Mouse (Mus musculus) heart, embryonic 13.5 days (tissue): ENCODE measurements around the gene Snx4. TPM values are rescaled to one million over a fixed set of nuclear protein-coding genes. Genes with fewer than 3 reads are reported as not detected.
"Not testable (repeated sequence)": the region's sequence is repeated elsewhere in the genome, so short reads cannot be mapped to it uniquely, and the experiment has no call there.

ENCODE experiments used
- ATAC-seq: fragments of 200-750 bp; cut with Nextera tagmentation; 2 replicates; pipeline ENCODE4 v1.8.0; 2017; ENCODE audit warnings: moderate TSS enrichment; ENCODE audit not compliant: insufficient number of reproducible peaks, low FRiP score, low TSS enrichment; ENCODE audit errors: extremely low read depth
- H3K27ac ChIP-seq: fragments of 300-500 bp; sonication (generic); replicated peaks from 2 replicates; pipeline ENCODE4 v1.5.1; 2015; ENCODE audit warnings: moderate library complexity, mild to moderate bottlenecking, inconsistent platforms
- H3K27me3 ChIP-seq: fragments of 300-500 bp; sonication (generic); replicated peaks from 2 replicates; pipeline ENCODE4 v1.6.1; 2015; ENCODE audit warnings: mild to moderate bottlenecking, inconsistent platforms
- H3K36me3 ChIP-seq: fragments of 300-500 bp; sonication (generic); 2 replicates; pipeline ENCODE4 v1.6.1; 2015; ENCODE audit warnings: mild to moderate bottlenecking, inconsistent platforms
- H3K4me1 ChIP-seq: fragments of 300-500 bp; sonication (generic); 2 replicates; pipeline ENCODE4 v1.6.1; 2015; ENCODE audit warnings: inconsistent platforms
- H3K4me2 ChIP-seq: fragments of 300-500 bp; sonication (generic); 2 replicates; pipeline ENCODE4 v1.6.1; 2015; ENCODE audit warnings: inconsistent platforms, mild to moderate bottlenecking, moderate library complexity
- H3K4me3 ChIP-seq: fragments of 300-500 bp; sonication (generic); 2 replicates; pipeline ENCODE4 v1.5.1; 2015; ENCODE audit warnings: moderate library complexity, mild to moderate bottlenecking, inconsistent platforms
- H3K9ac ChIP-seq: fragments of 300-500 bp; sonication (generic); 2 replicates; pipeline ENCODE4 v1.6.1; 2015; ENCODE audit warnings: inconsistent platforms, mild to moderate bottlenecking, moderate library complexity
- H3K9me3 ChIP-seq: fragments of 300-500 bp; sonication (generic); 2 replicates; pipeline ENCODE4 v1.6.1; 2016; ENCODE audit warnings: inconsistent platforms
- WGBS: fragments of 180-500 bp; shearing (Covaris S2); methylation state at CpG from one replicate; pipeline ENCODE4 v1.1.7; 2015; ENCODE audit warnings: mixed read lengths; 5-methylcytosine and 5-hydroxymethylcytosine counted together
- polyA plus RNA-seq: library from polyadenylated mRNA; unstranded; fragments of >200 nt; fragmentation: Nextera tagmentation; extraction: Ambion mirVana; gene quantifications from 2 replicates; pipeline ENCODE4 v1.2.1, GENCODE M21; 2015

Snx4 gene
- 68.7 and 73.3 TPM in 2 replicates for polyA plus RNA-seq

DNA sequence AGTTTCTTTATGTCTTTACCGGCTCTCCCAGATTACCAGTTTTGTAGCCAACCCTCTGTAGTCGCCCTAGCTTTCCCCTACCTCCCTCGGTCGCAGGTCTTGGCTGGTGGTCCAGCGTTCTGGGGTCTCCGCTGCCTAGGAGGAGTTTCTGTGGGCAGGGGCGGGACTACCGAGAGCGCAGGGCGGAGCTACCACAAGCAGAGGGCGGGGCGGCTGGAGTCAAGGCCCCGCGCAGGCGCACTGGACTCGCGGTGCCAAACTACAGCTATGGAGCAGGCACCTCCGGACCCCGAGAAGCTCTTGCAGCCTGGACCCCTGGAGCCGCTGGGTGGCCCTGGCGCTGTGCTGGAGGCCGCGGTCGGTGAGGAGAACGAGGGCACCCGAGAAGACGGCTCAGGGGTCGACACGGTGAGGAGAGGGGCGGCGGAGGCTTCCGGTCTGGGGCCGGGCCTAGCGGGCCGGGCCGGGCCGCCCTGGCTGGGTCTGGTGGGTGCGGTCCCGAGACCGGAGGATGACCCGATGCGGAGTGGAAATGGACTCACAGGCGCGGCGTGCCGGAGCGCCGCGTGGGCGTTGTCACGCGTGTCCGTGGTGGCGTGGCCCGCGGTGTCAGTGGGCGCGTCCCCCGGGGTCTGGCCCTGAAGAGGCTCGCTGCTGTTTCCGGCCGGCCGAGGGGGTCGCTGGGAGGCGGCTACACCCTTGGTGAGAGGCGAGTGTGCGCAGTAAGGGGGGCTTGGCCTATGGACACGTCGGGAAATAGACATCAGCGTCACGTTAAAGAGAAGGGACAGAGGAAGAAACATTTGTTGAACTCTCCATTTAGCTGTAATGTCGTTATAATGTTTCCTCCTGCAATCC is at the start of gene Snx4:
TSS of gene Snx4 (plus strand) at position 249 of the 858 bp plus-strand sequence.
- H3K4me2 ChIP-seq, result peak within 1 kb of the TSS; percentile 83
- peaks cover 9% of the 10 kb centered on the region; the same call in 1 of the 2 replicates for H3K36me3 ChIP-seq
- no peaks in the 10 kb centered on the region for H3K9me3 ChIP-seq
- peaks cover 35% of the 10 kb centered on the region for H3K4me1 ChIP-seq
- H3K9ac ChIP-seq, result peak within 1 kb of the TSS; percentile 98
- peak; percentile 88 for ATAC-seq
- peak within 1 kb of the TSS; percentile 89 for H3K27ac ChIP-seq
- WGBS, result under 1% methylated on average over 72 of the region's 72 CpGs
- no peaks in the 10 kb centered on the region for H3K27me3 ChIP-seq
- H3K4me3 ChIP-seq, result peak within 1 kb of the TSS; percentile 96

DNA sequence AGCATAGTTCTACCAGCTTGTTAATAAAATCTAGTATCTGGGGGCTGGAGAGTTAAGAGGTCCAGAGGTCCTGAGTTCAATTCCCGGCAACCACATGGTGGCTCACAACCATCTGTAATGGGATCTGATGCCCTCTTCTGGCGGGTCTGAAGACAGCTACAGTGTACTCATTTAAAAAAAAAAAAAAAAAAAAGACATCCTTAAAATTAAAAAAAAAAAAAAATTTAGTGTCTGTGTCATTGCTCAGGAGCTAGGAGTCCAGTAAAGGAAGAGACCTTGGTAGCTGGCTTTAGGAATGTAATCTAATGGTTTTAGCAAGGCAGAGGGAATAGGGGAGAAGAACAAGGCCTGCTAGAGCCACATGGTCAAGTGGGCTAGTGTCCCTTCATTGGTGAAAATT is 40.4 kb upstream of the Snx4 start:
- no peak for ATAC-seq
- H3K9ac ChIP-seq, result no peak overlapping the region
- WGBS, result 65% methylated on average over 2 of the region's 2 CpGs
- no peak overlapping the region for H3K4me3 ChIP-seq
- H3K9me3 ChIP-seq, result 0 out of 2 replicates have a peak, but pooled peaks cover 2% of the 10 kb centered on the region
- no peaks in the 10 kb centered on the region for H3K4me1 ChIP-seq
- peaks cover 76% of the 10 kb centered on the region for H3K36me3 ChIP-seq
- H3K4me2 ChIP-seq, result no peak overlapping the region
- H3K27me3 ChIP-seq, result no peaks in the 10 kb centered on the region
- no peak overlapping the region for H3K27ac ChIP-seq

DNA sequence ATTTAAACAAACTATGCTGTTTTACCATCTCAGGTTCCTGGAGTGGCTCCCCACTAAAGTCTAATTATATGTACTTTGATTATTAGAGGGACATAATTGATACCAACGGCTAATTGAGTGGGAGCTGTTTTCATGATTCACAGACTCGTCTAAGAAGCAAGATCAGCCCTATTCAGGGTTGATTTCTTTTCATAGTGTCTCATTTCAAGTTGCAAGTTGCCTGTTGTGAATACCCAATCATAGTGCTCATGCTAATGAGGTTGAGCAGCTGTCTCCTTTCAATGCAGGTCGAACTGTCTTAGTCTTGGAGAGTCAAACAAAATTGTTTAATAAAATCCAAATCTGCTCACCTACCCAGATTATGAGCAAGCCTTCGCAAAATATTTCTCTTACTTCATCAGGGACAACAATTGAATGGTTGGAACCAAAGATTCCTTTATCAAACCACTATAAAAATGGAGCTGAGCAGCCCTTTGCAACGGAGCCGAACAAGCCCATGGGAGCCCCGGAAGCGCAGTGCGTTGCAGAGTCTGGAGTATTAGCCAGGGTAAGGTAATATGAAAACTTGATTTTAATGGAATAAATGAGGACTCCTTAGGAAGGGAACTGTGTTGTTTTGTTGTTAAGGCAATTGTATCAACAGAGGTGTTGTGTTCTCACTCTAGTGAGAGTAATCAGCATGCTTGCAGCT is 34.8 kb upstream of the Snx4 start:
- no peaks in the 10 kb centered on the region for H3K27me3 ChIP-seq
- H3K4me2 ChIP-seq, result no peak overlapping the region
- no peak overlapping the region for H3K4me3 ChIP-seq
- peaks cover 68% of the 10 kb centered on the region for H3K36me3 ChIP-seq
- no peak overlapping the region for H3K9ac ChIP-seq
- peaks cover 7% of the 10 kb centered on the region; the same call in 1 of the 2 replicates for H3K4me1 ChIP-seq
- WGBS, result 84% methylated on average over 9 of the region's 9 CpGs
- no peak for ATAC-seq
- H3K9me3 ChIP-seq, result no peaks in the 10 kb centered on the region
- no peak overlapping the region for H3K27ac ChIP-seq

DNA sequence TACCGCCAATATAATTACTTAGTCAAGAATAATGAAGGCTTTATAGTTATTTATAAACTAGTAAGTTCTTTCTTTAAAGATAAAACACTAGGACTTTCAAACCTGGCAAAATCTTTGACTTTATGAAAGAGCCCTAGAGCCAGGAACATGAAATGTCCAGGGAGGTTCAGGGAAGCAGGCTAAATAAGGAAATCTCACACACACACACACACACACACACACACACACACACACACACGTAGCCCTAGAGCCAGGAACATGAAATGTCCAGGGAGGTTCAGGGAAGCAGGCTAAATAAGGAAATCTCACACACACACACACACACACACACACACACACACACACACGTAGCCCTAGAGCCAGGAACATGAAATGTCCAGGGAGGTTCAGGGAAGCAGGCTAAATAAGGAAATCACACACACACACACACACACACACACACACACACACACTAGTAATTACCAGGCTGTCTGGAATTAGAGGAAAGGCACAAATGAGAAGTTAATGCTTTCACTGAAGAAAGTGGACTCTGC is 33.6 kb upstream of the Snx4 start:
- not testable (repeated sequence) for H3K9me3 ChIP-seq, H3K4me1 ChIP-seq, H3K4me3 ChIP-seq, H3K9ac ChIP-seq, H3K27me3 ChIP-seq, H3K4me2 ChIP-seq, ATAC-seq
- peaks cover 61% of the 10 kb centered on the region for H3K36me3 ChIP-seq
- H3K27ac ChIP-seq, result peak overlapping the region; percentile 66
- WGBS, result 32% methylated on average over 3 of the region's 3 CpGs

- Histone ChIP-seq H3K27me3 (no peaks in the 10 kb centered on the region), H3K4me1 (no peaks in the 10 kb centered on the region), H3K4me3 (no peak overlapping the region), H3K4me2 (no peak overlapping the region), H3K36me3 (peaks cover 72% of the 10 kb centered on the region), H3K9ac (no peak overlapping the region), H3K9me3 (no peaks in the 10 kb centered on the region), H3K27ac (no peak overlapping the region)
- ATAC-seq, result no peak
- 89% methylated on average over 3 of the region's 3 CpGs for WGBS
These were observed 28.8 kb upstream of the Snx4 start for GRCm38 (mm10) chr16:33222482-33222881.

DNA sequence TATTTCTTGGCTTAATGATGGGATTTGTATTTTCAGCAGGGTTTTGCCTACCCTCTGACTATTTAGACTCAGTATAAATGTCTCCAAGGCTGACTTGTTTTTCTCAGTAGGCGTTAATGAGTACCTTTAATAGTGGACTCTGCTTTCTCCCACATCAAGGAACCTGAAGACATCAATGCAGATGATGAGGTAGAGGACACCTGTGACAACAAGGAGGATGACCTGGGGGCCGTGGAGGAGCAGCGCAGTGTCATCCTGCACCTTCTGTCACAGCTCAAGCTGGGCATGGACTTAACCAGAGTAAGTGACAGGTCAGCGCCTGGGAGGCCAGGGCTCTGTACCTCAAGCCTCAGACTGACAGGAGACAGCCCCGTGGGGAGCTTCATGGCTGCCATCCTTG is 26.9 kb upstream of the Snx4 start:
- H3K4me3 ChIP-seq, result no peak overlapping the region
- no peak overlapping the region for H3K27ac ChIP-seq
- no peak overlapping the region for H3K9ac ChIP-seq
- H3K9me3 ChIP-seq, result no peaks in the 10 kb centered on the region
- H3K27me3 ChIP-seq, result no peaks in the 10 kb centered on the region
- peaks cover 79% of the 10 kb centered on the region for H3K36me3 ChIP-seq
- no peak overlapping the region for H3K4me2 ChIP-seq
- WGBS, result 86% methylated on average over 5 of the region's 5 CpGs
- no peaks in the 10 kb centered on the region for H3K4me1 ChIP-seq
- no peak for ATAC-seq

DNA sequence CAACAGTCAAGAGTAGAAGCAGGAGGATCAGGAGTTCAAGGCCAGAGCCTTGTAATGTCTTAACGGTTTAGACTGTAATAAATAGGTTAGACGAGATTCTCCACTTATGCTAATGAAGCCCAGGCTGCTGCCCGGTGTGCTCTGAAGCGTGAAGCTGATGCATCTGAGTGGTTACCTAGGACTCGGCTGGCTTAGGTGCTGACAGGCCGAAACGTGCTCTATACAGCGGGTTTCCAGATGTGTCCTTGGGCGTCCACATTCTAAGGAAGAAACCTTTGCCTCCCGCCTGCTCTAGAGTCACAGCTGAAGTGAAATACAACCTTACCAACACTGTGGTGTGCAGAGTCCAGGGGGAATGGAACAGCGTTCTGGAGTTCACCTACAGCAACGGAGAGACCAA is 17.1 kb upstream of the Snx4 start:
- Histone ChIP-seq H3K4me3 (no peak overlapping the region), H3K9me3 (no peaks in the 10 kb centered on the region), H3K27me3 (no peaks in the 10 kb centered on the region), H3K4me2 (no peak overlapping the region), H3K9ac (no peak overlapping the region), H3K4me1 (no peaks in the 10 kb centered on the region), H3K36me3 (peaks cover 92% of the 10 kb centered on the region), H3K27ac (no peak overlapping the region)
- ATAC-seq, result no peak
- WGBS, result 84% methylated on average over 12 of the region's 12 CpGs

DNA sequence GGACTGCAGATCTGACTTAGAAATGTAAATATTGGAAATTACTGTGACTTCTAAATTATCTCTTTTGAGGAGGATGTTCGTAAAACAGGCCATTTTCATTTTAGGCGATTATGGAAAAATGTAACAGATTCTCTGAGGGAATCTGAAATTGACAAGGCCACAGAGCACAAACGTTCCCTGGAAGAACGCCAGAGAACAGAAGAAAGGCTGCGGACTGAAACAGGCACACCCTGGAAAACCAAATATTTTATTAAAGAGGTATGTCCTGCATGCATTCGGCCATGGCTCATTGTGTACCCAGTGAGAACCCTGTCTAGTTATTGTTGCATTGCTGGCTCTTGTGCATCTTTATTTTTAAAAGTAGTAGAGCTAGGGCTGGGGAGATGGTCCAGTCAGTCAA is 15.1 kb upstream of the Snx4 start:
- Histone ChIP-seq H3K9ac (no peak overlapping the region), H3K27me3 (no peaks in the 10 kb centered on the region), H3K27ac (no peak overlapping the region), H3K9me3 (no peaks in the 10 kb centered on the region), H3K36me3 (peaks cover 88% of the 10 kb centered on the region), H3K4me2 (no peak overlapping the region), H3K4me3 (no peak overlapping the region), H3K4me1 (no peaks in the 10 kb centered on the region)
- ATAC-seq, result no peak
- WGBS, result 74% methylated on average over 6 of the region's 6 CpGs

- ATAC-seq, result no peak
- no peaks in the 10 kb centered on the region for H3K27me3 ChIP-seq
- peaks cover 92% of the 10 kb centered on the region for H3K36me3 ChIP-seq
- H3K9ac ChIP-seq, result no peak overlapping the region
- no peaks in the 10 kb centered on the region for H3K9me3 ChIP-seq
- WGBS, result 88% methylated on average over 2 of the region's 2 CpGs
- no peaks in the 10 kb centered on the region; the same call in 1 of the 2 replicates for H3K4me1 ChIP-seq
- no peak overlapping the region for H3K27ac ChIP-seq
- no peak overlapping the region for H3K4me3 ChIP-seq
- H3K4me2 ChIP-seq, result no peak overlapping the region
These were observed 11.9 kb upstream of the Snx4 start for GRCm38 (mm10) chr16:33239305-33239704.

GRCm38 (mm10) chr16:33242046-33242445 is 9.2 kb upstream of the Snx4 start:
- Histone ChIP-seq H3K4me3 (no peak overlapping the region), H3K36me3 (peaks cover 81% of the 10 kb centered on the region), H3K4me1 (peaks cover 5% of the 10 kb centered on the region; the same call in 1 of the 2 replicates), H3K9ac (no peak overlapping the region), H3K27me3 (no peaks in the 10 kb centered on the region), H3K27ac (no peak overlapping the region), H3K9me3 (no peaks in the 10 kb centered on the region), H3K4me2 (no peak overlapping the region)
- no peak for ATAC-seq
- WGBS, result 74% methylated on average over 6 of the region's 6 CpGs

DNA sequence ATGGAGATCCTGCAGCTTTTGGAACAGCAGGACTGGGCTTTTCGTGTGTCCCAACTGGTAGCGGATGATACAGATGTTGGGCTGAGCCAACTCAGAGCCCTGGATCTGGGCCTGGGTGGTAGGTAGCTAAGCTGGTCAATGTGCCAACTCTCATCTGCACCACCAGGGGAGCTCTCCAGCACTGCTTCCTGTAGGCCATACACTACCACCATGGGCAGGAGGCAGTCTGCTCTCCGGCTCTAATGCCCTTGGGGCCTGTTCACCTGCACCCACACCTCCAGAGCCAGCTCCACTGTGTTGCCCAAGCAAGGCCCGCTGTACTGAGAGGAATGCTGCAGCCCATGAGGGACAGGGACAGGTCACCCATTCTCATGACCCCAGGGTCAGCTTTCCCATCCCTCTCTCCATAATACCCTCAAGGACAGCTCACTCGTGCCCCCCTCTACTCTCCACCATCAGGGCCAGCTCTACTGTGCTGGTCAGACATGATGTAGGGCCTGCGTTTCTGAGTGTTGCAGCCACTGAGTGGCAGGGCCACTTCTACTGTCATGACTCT is 7.0 kb upstream of the Snx4 start:
- WGBS, result 88% methylated on average over 6 of the region's 6 CpGs
- Histone ChIP-seq H3K9me3 (no peaks in the 10 kb centered on the region), H3K4me1 (peaks cover 5% of the 10 kb centered on the region; the same call in 1 of the 2 replicates), H3K9ac (no peak overlapping the region), H3K27ac (no peak overlapping the region), H3K4me2 (no peak overlapping the region), H3K4me3 (no peak overlapping the region), H3K36me3 (peaks cover 64% of the 10 kb centered on the region), H3K27me3 (no peaks in the 10 kb centered on the region)
- ATAC-seq, result no peak
